Mouse (Mus musculus) midbrain, embryonic 11.5 days (tissue): ENCODE results near the gene Ccdc186. TPM values are rescaled to one million over a fixed set of nuclear protein-coding genes. Genes with fewer than 3 reads are reported as not detected.
A peak's percentile ranks its signal among the peaks of the same experiment; 100 is the strongest.
"Not testable (repeated sequence)": the region's sequence is repeated elsewhere in the genome, so short reads cannot be mapped to it uniquely, and the experiment has no call there.

Experiments
- ATAC-seq: fragments of 200-750 bp; cut with Nextera tagmentation; 2 replicates; pipeline ENCODE4 v1.8.0; 2017; ENCODE audit warnings: moderate TSS enrichment, moderate library complexity; ENCODE audit not compliant: low FRiP score
- DNase-seq: peaks from one replicate; pipeline ENCODE4 v3.0.0; 2015; ENCODE audit warnings: low spot score; ENCODE audit errors: missing footprints
- H3K27ac ChIP-seq: fragments of 300-500 bp; sonication (generic); 2 replicates; pipeline ENCODE4 v1.5.1; 2014; ENCODE audit warnings: low read depth, low read length
- H3K27me3 ChIP-seq: fragments of 300-500 bp; sonication (generic); 2 replicates; pipeline ENCODE4 v1.6.1; 2014; ENCODE audit warnings: mild to moderate bottlenecking, low read length, moderate library complexity, mixed read lengths; ENCODE audit not compliant: control insufficient read depth, insufficient read depth
- H3K36me3 ChIP-seq: fragments of 300-500 bp; sonication (generic); 2 replicates; pipeline ENCODE4 v1.6.1; 2014; ENCODE audit warnings: mild to moderate bottlenecking, low read length, moderate library complexity, mixed read lengths; ENCODE audit not compliant: control insufficient read depth, insufficient read depth
- H3K4me1 ChIP-seq: fragments of 300-500 bp; sonication (generic); 2 replicates; pipeline ENCODE4 v1.6.1; 2014; ENCODE audit warnings: low read length; ENCODE audit not compliant: control insufficient read depth, insufficient read depth
- H3K4me2 ChIP-seq: fragments of 300-500 bp; sonication (generic); 2 replicates; pipeline ENCODE4 v1.6.1; 2014; ENCODE audit warnings: mild to moderate bottlenecking, moderate library complexity
- H3K4me3 ChIP-seq: fragments of 300-500 bp; sonication (generic); 2 replicates; pipeline ENCODE4 v1.5.1; 2014; ENCODE audit warnings: low read depth, low read length
- H3K9ac ChIP-seq: fragments of 300-500 bp; sonication (generic); 2 replicates; pipeline ENCODE4 v1.6.1; 2014; ENCODE audit warnings: low read length
- H3K9me3 ChIP-seq: fragments of 300-500 bp; sonication (generic); 2 replicates; pipeline ENCODE4 v1.6.1; 2016; ENCODE audit warnings: low read length; ENCODE audit not compliant: control insufficient read depth
- WGBS: fragments of 180-500 bp; shearing (Covaris S2); extraction: QIAGEN DNeasy Blood & Tissue Kit; methylation state at CpG from one replicate; pipeline ENCODE4 v1.1.7; 2014; 5-methylcytosine and 5-hydroxymethylcytosine counted together
- polyA plus RNA-seq: library from polyadenylated mRNA; unstranded; fragments of >200 nt; fragmentation: Nextera tagmentation; extraction: Ambion mirVana; gene quantifications from 2 replicates; pipeline ENCODE4 v1.2.1, GENCODE M21; 2014

Ccdc186 gene
- polyA plus RNA-seq, 1 experiment from 2014 or later = 18.4 TPM

DNA sequence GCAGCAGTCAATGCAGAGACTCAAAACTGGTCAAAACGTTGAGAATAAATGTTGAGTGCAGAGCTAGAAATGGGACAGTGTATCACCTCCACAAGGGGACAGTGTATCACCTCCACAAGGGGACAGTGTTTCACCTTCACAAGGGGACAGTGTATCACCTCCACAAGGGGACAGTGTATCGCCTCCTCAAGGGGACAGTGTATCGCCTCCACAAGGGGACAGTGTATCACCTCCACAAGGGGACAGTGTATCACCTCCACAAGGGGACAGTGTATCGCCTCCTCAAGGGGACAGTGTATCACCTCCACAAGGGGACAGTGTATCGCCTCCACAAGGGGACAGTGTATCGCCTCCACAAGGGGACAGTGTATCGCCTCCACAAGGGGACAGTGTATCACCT is 43.5 kb downstream of the Ccdc186 start:
- not testable (repeated sequence) for ATAC-seq
- 90% methylated on average over 7 of the region's 7 CpGs for WGBS
- H3K27me3 ChIP-seq = peaks cover 25% of the 10 kb centered on the region

GRCm38 (mm10) chr19:56776719-56777382 is 45.1 kb downstream of the Ccdc186 start:
- ATAC-seq (no peak), DNase-seq (peak; percentile 86)
- 49% methylated on average over 16 of the region's 16 CpGs for WGBS
- Histone ChIP-seq H3K36me3 (no peaks in the 10 kb centered on the region), H3K27ac (no peak overlapping the region), H3K9ac (no peak overlapping the region), H3K9me3 (no peaks in the 10 kb centered on the region), H3K27me3 (peaks cover 25% of the 10 kb centered on the region), H3K4me3 (no peak overlapping the region), H3K4me1 (peaks cover 26% of the 10 kb centered on the region), H3K4me2 (no peak overlapping the region)

More for the DNA sequence above, 43.5 kb downstream of the Ccdc186 start:
- H3K9me3 ChIP-seq, H3K4me3 ChIP-seq, DNase-seq, H3K36me3 ChIP-seq, H3K4me2 ChIP-seq, H3K27ac ChIP-seq, H3K9ac ChIP-seq: not testable (repeated sequence)
- peaks cover 19% of the 10 kb centered on the region for H3K4me1 ChIP-seq

DNA sequence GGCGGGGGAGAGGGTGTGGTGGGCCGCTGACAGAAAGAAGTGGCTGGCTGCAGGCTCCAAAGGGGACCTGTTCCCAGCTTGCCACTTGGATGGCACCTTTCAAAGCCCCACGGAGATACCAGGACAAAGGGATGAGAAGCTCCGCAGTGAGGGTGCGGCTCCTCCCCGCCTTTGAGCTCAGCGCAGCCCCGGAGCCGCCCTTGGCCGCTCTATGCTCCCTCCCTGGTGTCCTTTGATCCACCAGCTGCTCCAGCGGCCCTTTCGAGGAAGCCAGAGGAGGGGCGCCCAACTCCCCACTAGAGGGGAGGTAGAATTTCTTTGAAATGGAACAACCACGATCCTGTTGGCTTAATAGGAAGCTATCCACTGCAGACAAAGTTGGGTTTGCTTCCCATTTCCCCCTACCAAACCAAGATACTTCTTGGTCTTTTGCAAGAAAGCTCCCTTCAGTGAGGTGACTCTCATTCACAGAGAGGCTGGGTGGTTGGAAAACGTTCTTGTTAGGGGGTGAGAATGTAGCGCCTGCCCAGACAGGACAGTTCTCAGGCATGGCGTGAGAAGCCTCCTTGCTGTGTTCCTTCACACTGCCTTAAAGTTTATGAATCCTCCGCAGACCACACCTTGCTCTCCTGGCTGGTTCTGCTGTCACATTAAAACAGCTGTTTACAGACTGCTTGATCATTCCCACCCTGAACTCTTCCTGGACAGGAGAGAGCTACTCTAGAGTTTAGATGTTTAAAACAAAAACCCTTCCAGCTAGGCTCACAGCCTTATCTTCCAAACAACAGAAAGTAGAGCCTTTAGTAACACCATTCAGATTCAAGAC is 45.9 kb downstream of the Ccdc186 start:
- peak overlapping the region; percentile 35 for H3K4me2 ChIP-seq
- H3K9me3 ChIP-seq = no peaks in the 10 kb centered on the region
- no peaks in the 10 kb centered on the region for H3K36me3 ChIP-seq
- H3K27ac ChIP-seq = no peak overlapping the region
- 5% methylated on average over 18 of the region's 18 CpGs for WGBS
- H3K27me3 ChIP-seq = peaks cover 25% of the 10 kb centered on the region
- peak overlapping the region; percentile 22; the same call in 1 of the 2 replicates for H3K9ac ChIP-seq
- H3K4me1 ChIP-seq = peaks cover 26% of the 10 kb centered on the region
- H3K4me3 ChIP-seq = peak overlapping the region; percentile 9
- ATAC-seq = peak; percentile 24; the same call in 1 of the 2 replicates
- DNase-seq = peak; percentile 90

DNA sequence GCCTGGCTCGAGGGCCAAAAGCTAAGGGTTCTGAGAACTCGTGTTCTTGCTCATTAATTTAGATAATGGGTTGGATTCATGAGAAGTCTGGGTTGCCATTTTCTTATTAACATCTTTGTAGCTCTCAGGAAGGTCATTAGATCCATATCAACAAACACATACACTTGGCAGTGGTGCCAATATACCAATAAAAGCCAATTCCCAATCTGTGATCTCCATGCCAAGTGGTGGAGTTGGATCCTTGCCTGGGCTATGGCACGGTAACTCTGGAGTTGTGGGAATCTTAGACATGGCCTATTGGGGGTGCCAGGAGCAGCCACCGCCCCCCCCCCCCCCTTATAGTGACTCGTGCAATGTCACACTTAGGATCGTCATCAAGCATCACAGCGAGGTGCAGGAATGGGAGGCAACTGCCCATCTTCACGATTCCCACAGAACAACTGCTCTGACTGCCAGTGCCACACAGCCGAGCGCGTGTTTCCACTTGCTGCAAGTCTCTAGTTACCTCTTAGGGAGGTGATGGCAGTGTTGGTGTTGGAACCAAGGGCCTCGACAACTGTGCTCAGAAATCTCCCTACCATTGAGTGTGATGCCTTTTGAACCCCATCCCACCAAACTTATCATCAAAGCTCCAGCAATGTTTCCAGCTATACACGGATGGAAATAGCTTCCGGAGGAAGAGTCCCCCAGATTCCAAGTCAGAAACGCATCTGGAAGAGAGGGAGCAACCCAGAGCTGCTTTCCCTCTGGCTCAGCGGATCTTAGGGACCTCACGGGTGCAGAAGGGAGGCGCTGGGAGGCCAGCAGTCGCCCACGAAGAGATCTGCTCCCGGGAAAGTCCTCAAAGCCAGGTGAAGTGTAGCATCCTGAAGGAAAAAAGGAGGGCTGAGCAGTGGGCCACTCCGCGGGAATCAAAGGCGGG is 46.8 kb downstream of the Ccdc186 start:
- H3K9me3 ChIP-seq = no peaks in the 10 kb centered on the region
- no peak for ATAC-seq
- H3K4me1 ChIP-seq = peaks cover 26% of the 10 kb centered on the region
- H3K9ac ChIP-seq = peak overlapping the region; percentile 22; the same call in 1 of the 2 replicates
- H3K27ac ChIP-seq = no peak overlapping the region
- H3K4me2 ChIP-seq = peak overlapping the region; percentile 35
- DNase-seq = no peak
- 41% methylated on average over 24 of the region's 24 CpGs for WGBS
- peaks cover 28% of the 10 kb centered on the region for H3K27me3 ChIP-seq
- H3K36me3 ChIP-seq = no peaks in the 10 kb centered on the region
- peak overlapping the region; percentile 9 for H3K4me3 ChIP-seq

GRCm38 (mm10) chr19:56774408-56774962 is 47.5 kb downstream of the Ccdc186 start:
- Histone ChIP-seq H3K9me3 (no peaks in the 10 kb centered on the region), H3K27me3 (peaks cover 28% of the 10 kb centered on the region), H3K9ac (no peak overlapping the region), H3K4me3 (no peak overlapping the region), H3K4me1 (peaks cover 26% of the 10 kb centered on the region), H3K27ac (no peak overlapping the region), H3K36me3 (no peaks in the 10 kb centered on the region), H3K4me2 (no peak overlapping the region)
- DNase-seq (no peak), ATAC-seq (no peak)
- 68% methylated on average over 9 of the region's 9 CpGs for WGBS

- peak; percentile 90 for DNase-seq
- Histone ChIP-seq H3K9me3 (no peaks in the 10 kb centered on the region), H3K4me3 (no peak overlapping the region), H3K9ac (no peak overlapping the region), H3K4me2 (no peak overlapping the region; the same call in 1 of the 2 replicates), H3K27me3 (peaks cover 32% of the 10 kb centered on the region), H3K36me3 (no peaks in the 10 kb centered on the region), H3K27ac (no peak overlapping the region), H3K4me1 (peaks cover 26% of the 10 kb centered on the region)
- WGBS = 18% methylated on average over 10 of the region's 10 CpGs
- ATAC-seq = peak; percentile 64; the same call in 1 of the 2 replicates
Measured at GRCm38 (mm10) chr19:56773393-56773971, 48.5 kb downstream of the Ccdc186 start.

- Histone ChIP-seq H3K4me1 (peaks cover 26% of the 10 kb centered on the region), H3K4me2 (no peak overlapping the region), H3K9ac (no peak overlapping the region), H3K27ac (no peak overlapping the region), H3K36me3 (no peaks in the 10 kb centered on the region), H3K9me3 (no peaks in the 10 kb centered on the region), H3K27me3 (peaks cover 32% of the 10 kb centered on the region), H3K4me3 (no peak overlapping the region)
- 85% methylated on average over 7 of the region's 7 CpGs for WGBS
- ATAC-seq = no peak
- no peak for DNase-seq
Measured at GRCm38 (mm10) chr19:56772158-56772557, 49.8 kb downstream of the Ccdc186 start.

DNA sequence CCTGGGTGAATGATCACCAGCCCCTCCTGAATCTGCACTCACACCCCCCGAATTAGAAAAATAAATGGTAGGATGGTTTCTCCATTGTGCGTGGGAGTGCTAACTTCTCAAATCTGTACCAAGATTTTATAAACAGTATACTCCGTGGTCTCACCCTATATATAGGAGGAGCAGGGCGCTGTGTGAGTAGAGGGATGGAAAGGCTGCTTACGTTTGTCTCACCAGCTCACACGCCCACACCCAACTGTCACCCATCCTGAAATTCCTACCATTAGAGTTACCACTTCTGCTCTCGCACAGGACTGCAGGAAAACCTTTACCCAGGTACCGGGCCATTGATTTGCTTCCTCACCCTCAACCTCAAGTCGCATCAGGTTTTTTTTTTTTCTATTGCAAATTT is 53.0 kb downstream of the Ccdc186 start:
- ATAC-seq (no peak), DNase-seq (no peak)
- no peak overlapping the region for H3K4me3 ChIP-seq
- H3K9ac ChIP-seq = no peak overlapping the region
- peaks cover 7% of the 10 kb centered on the region for H3K27me3 ChIP-seq
- H3K4me2 ChIP-seq = no peak overlapping the region
- H3K9me3 ChIP-seq = no peaks in the 10 kb centered on the region
- H3K36me3 ChIP-seq = no peaks in the 10 kb centered on the region
- H3K27ac ChIP-seq = no peak overlapping the region
- H3K4me1 ChIP-seq = peaks cover 12% of the 10 kb centered on the region
- WGBS = 91% methylated on average over 9 of the region's 9 CpGs
